Mouse (Mus musculus) cerebellum, adult 2 months (tissue): ENCODE data around the gene Snai1.

ENCODE experiments used
- CTCF ChIP-seq: fragments of 200-500 bp; IDR thresholded peaks from 2 replicates; pipeline ENCODE4 v1.5.1; 2011; ENCODE audit warnings: low read depth, mild to moderate bottlenecking, control low read depth, low read length, moderate library complexity, borderline replicate concordance; ENCODE audit not compliant: insufficient read depth
- POLR2A ChIP-seq: fragments of 200-500 bp; IDR thresholded peaks from 2 replicates; pipeline ENCODE4 v1.6.1; 2011; ENCODE audit warnings: low read length, control low read depth, borderline replicate concordance; ENCODE audit not compliant: insufficient read depth

DNA sequence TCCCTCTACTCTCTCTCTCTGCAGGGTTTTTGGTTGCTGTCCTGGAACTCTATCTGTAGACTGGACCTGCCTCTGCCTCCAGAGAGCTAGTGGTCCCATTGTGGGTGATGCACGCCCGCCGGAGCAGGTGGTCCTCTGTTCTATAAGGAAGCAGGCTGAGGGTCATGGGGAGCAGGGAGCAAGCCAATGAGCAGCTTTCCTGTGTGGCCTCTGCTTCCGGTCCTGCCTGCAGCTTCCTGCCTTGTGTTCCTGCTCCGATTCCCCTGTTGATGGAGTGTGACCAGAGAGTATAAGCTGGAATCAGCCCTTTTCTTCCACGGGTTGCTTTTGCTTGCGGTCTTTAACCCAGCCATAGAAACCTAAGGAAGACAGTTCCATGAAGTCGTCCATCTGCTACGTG, 30.1 kb downstream of the Snai1 start:
- TF ChIP-seq POLR2A (no peak), CTCF (no peak)
